ENCODE assay signal across 7 mouse cellular contexts in the genomic region with DNA sequence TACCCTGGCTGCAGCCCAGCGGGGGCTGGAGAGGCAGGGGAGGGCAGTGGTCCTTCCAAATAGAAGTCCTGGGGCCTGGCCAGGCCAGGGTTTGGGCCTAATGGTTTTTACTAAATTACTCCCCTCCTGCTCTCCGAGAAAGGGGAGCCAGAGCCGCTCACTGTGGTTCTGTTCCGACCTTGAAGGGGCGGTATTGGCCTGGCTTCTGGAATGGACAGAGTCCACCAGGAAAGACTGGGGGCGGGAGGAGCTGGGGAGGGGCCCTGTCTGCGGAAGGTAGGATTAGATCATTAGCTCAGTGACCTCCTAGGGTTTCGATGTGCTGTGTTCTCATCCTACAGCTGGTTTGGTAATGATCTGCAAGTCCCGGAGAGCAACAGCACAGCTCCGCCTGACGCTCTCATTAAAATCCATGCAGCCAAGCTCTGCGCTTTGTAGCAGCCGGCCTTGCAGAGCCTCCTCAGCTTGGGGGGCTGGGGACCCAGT. TPM values are rescaled to one million over a fixed set of nuclear protein-coding genes. Genes with fewer than 3 reads are reported as not detected.
A peak's percentile ranks its signal among the peaks of the same experiment; 100 is the strongest.
DNase-seq lines count a peak whose midpoint lies in the region; ATAC-seq and TF ChIP-seq lines count a peak whose summit lies in the region.

No protein-coding gene starts in this region.

- H3K4me2 ChIP-seq in liver, embryonic 13.5 days: no peak overlapping the region
- H3K4me2 ChIP-seq in forebrain, postnatal 0 days (ENCODE audit: low read depth): no peak overlapping the region
- H3K4me2 ChIP-seq in kidney, embryonic 16.5 days (replicated peaks; ENCODE audit: low read depth, low read length): no peak overlapping the region; the same call in 1 of the 2 replicates
- 0 out of 2 replicates have a peak overlapping the region, but pooled peaks have one; percentile 14 for H3K4me2 ChIP-seq in neural tube, embryonic 13.5 days

- H3K4me1 ChIP-seq in liver, embryonic 13.5 days (replicated peaks): peaks cover 41% of the 10 kb centered on the region
- H3K4me1 ChIP-seq in forebrain, postnatal 0 days (ENCODE audit: insufficient read depth): peaks cover 31% of the 10 kb centered on the region
- H3K4me1 ChIP-seq in kidney, embryonic 16.5 days (ENCODE audit: insufficient read depth, low read length): peaks cover 53% of the 10 kb centered on the region
- H3K4me1 ChIP-seq in neural tube, embryonic 13.5 days (replicated peaks): peaks cover 55% of the 10 kb centered on the region

- WGBS in liver, embryonic 13.5 days (ENCODE audit: insufficient replicate concordance): 73% methylated on average over 13 of the region's 13 CpGs
- WGBS in forebrain, postnatal 0 days: 14% methylated on average over 13 of the region's 13 CpGs
- WGBS in kidney, embryonic 16.5 days: 27% methylated on average over 13 of the region's 13 CpGs
- WGBS in neural tube, embryonic 13.5 days: 19% methylated on average over 13 of the region's 13 CpGs

- H3K27me3 ChIP-seq in liver, embryonic 13.5 days: no peaks in the 10 kb centered on the region
- H3K27me3 ChIP-seq in forebrain, postnatal 0 days (ENCODE audit: insufficient read depth, low read length): no peaks in the 10 kb centered on the region
- no peaks in the 10 kb centered on the region for H3K27me3 ChIP-seq in kidney, embryonic 16.5 days (ENCODE audit: insufficient read depth, low read length)
- H3K27me3 ChIP-seq in neural tube, embryonic 13.5 days: no peaks in the 10 kb centered on the region

- no peaks in the 10 kb centered on the region for H3K9me3 ChIP-seq in liver, embryonic 13.5 days (replicated peaks)
- no peaks in the 10 kb centered on the region for H3K9me3 ChIP-seq in forebrain, postnatal 0 days (ENCODE audit: low read length)
- H3K9me3 ChIP-seq in kidney, embryonic 16.5 days (ENCODE audit: low read length): no peaks in the 10 kb centered on the region
- H3K9me3 ChIP-seq in neural tube, embryonic 13.5 days: no peaks in the 10 kb centered on the region

- H3K4me3 ChIP-seq in liver, embryonic 13.5 days (replicated peaks): no peak overlapping the region
- H3K4me3 ChIP-seq in forebrain, postnatal 0 days (ENCODE audit: low read depth, low read length): no peak overlapping the region
- H3K4me3 ChIP-seq in kidney, embryonic 16.5 days (ENCODE audit: low read length): no peak overlapping the region
- H3K4me3 ChIP-seq in neural tube, embryonic 13.5 days: no peak overlapping the region

- no peak for TF ChIP-seq CTCF in forebrain, postnatal 0 days (IDR thresholded peaks at IDR 0.05; ENCODE audit: low read depth)

- DNase-seq in liver, embryonic 13.5 days: no peak
- no peak for DNase-seq in liver
- DNase-seq in forebrain, postnatal 0 days: peak; percentile 50
- DNase-seq in left cerebral cortex, postnatal 36 days (ENCODE audit: low spot score in 2 of 2): no peak
- DNase-seq in left cerebral cortex, adult 8-10 months (ENCODE audit: low spot score in 2 of 2): no peak

- intact Hi-C loops in left cerebral cortex, postnatal 36 days (cut with DNase I): loop anchor here (5.0 kb wide), 1 partner anchor 66 kb away; the partner anchor contains the start of gene Wasf2

- H3K36me3 ChIP-seq in liver, embryonic 13.5 days: peaks cover 45% of the 10 kb centered on the region
- peaks cover 29% of the 10 kb centered on the region for H3K36me3 ChIP-seq in forebrain, postnatal 0 days (ENCODE audit: insufficient read depth)
- peaks cover 29% of the 10 kb centered on the region for H3K36me3 ChIP-seq in kidney, embryonic 16.5 days (ENCODE audit: insufficient read depth, low read length)
- H3K36me3 ChIP-seq in neural tube, embryonic 13.5 days: peaks cover 35% of the 10 kb centered on the region

- no peak overlapping the region for H3K9ac ChIP-seq in liver, embryonic 13.5 days
- 0 out of 2 replicates have a peak overlapping the region, but pooled peaks have one; percentile 18 for H3K9ac ChIP-seq in forebrain, postnatal 0 days
- peak overlapping the region; percentile 53 for H3K9ac ChIP-seq in kidney, embryonic 16.5 days (replicated peaks; ENCODE audit: low read length)
- H3K9ac ChIP-seq in neural tube, embryonic 13.5 days: peak overlapping the region; percentile 57

- H3K27ac ChIP-seq in liver, embryonic 13.5 days: no peak overlapping the region
- peak overlapping the region; percentile 64 for H3K27ac ChIP-seq in forebrain, postnatal 0 days (ENCODE audit: low read depth, low read length)
- H3K27ac ChIP-seq in kidney, embryonic 16.5 days (ENCODE audit: low read length): peak overlapping the region; percentile 93
- peak overlapping the region; percentile 89 for H3K27ac ChIP-seq in neural tube, embryonic 13.5 days (replicated peaks)

- ATAC-seq in liver, embryonic 13.5 days (ENCODE audit: low read depth): peak; percentile 47
- peak; percentile 27 for ATAC-seq in forebrain, postnatal 0 days
- peak; percentile 44 for ATAC-seq in kidney, embryonic 16.5 days (ENCODE audit: low FRiP score, low TSS enrichment)
- ATAC-seq in neural tube, embryonic 13.5 days (ENCODE audit: low read depth): 0 out of 2 replicates have a peak, but pooled peaks have one; percentile 19

RNA-seq across cellular contexts. Expression of gene Cd164l2, which starts 14.1 kb away (rescaled TPM):
- 0.20 TPM in 1 of 2 replicates, not detected in the other for polyA plus RNA-seq in liver, embryonic 13.5 days (2015; fragmentation: Nextera tagmentation; extraction: Ambion mirVana)
- total RNA-seq in forebrain, postnatal 0 days (2014; rRNA removed): 2.8 and 4.6 TPM in 2 replicates
- 4.2 and 6.1 TPM in 2 replicates for polyA plus RNA-seq in forebrain, postnatal 0 days (2015; fragmentation: Nextera tagmentation; extraction: Ambion mirVana)
- polyA plus RNA-seq in kidney, embryonic 16.5 days (2015; fragmentation: Nextera tagmentation; extraction: Ambion mirVana): 13.2 and 16.8 TPM in 2 replicates
- polyA plus RNA-seq in neural tube, embryonic 13.5 days (2015; fragmentation: Nextera tagmentation; extraction: Ambion mirVana): 1.1 and 1.6 TPM in 2 replicates
- 1 to 10 TPM; 4.9 to 10.0 TPM for total RNA-seq in left cerebral cortex, postnatal 36 days (2021)
- total RNA-seq in left cerebral cortex, adult 8-10 months (2022): 1 to 10 TPM; 3.7 to 6.9 (median 3.8) TPM

RNA-seq across cellular contexts. Expression of gene Gpr3, which starts 14.5 kb away (rescaled TPM):
- not detected in 2 replicates for polyA plus RNA-seq in liver, embryonic 13.5 days (2015; fragmentation: Nextera tagmentation; extraction: Ambion mirVana)
- 1.1 and 2.2 TPM in 2 replicates for total RNA-seq in forebrain, postnatal 0 days (2014; rRNA removed)
- 2.6 and 2.7 TPM in 2 replicates for polyA plus RNA-seq in forebrain, postnatal 0 days (2015; fragmentation: Nextera tagmentation; extraction: Ambion mirVana)
- 0.10 and 0.15 TPM in 2 replicates for polyA plus RNA-seq in kidney, embryonic 16.5 days (2015; fragmentation: Nextera tagmentation; extraction: Ambion mirVana)
- 0.77 and 1.1 TPM in 2 replicates for polyA plus RNA-seq in neural tube, embryonic 13.5 days (2015; fragmentation: Nextera tagmentation; extraction: Ambion mirVana)
- 1 to 10 TPM; 8.1 to 8.5 TPM for total RNA-seq in left cerebral cortex, postnatal 36 days (2021)
- 1 to 10 TPM; 6.0 to 9.0 (median 6.9) TPM for total RNA-seq in left cerebral cortex, adult 8-10 months (2022)

RNA-seq across cellular contexts. Expression of gene Map3k6, which starts 42.8 kb away (rescaled TPM):
- 1.7 and 1.9 TPM in 2 replicates for polyA plus RNA-seq in liver, embryonic 13.5 days (2015; fragmentation: Nextera tagmentation; extraction: Ambion mirVana)
- total RNA-seq in forebrain, postnatal 0 days (2014; rRNA removed): 4.7 and 7.2 TPM in 2 replicates
- polyA plus RNA-seq in forebrain, postnatal 0 days (2015; fragmentation: Nextera tagmentation; extraction: Ambion mirVana): 4.3 and 4.4 TPM in 2 replicates
- 3.8 TPM in 2 replicates for polyA plus RNA-seq in kidney, embryonic 16.5 days (2015; fragmentation: Nextera tagmentation; extraction: Ambion mirVana)
- polyA plus RNA-seq in neural tube, embryonic 13.5 days (2015; fragmentation: Nextera tagmentation; extraction: Ambion mirVana): 1.9 and 2.7 TPM in 2 replicates
- total RNA-seq in left cerebral cortex, postnatal 36 days (2021): 1 to 10 TPM; 6.8 to 8.1 TPM
- total RNA-seq in left cerebral cortex, adult 8-10 months (2022): 1 to 10 TPM; 3.6 to 6.6 (median 5.8) TPM
